Mouse (Mus musculus) thymus, adult 18-20 months (tissue): ENCODE results near the gene Otulin.

ENCODE experiments used
- DNase-seq, 2 experiments: peaks; one replicate each; pipeline ENCODE4 v3.0.0; 2022; ENCODE audit warnings: mixed read lengths in 2 of 2

Otulin gene

GRCm38 (mm10) chr15:27577915-27578780 is 52.3 kb downstream of the Otulin start:
- no peak for DNase-seq

- DNase-seq, result no peak
Measured at GRCm38 (mm10) chr15:27576886-27577285, 53.6 kb downstream of the Otulin start.

GRCm38 (mm10) chr15:27575932-27576331 is 54.6 kb downstream of the Otulin start:
- DNase-seq, result no peak

- DNase-seq, result no peak
Measured at GRCm38 (mm10) chr15:27574992-27575781, 55.3 kb downstream of the Otulin start.

GRCm38 (mm10) chr15:27571179-27571578 is 59.3 kb downstream of the Otulin start:
- DNase-seq, result no peak

GRCm38 (mm10) chr15:27570385-27570784 is 60.1 kb downstream of the Otulin start:
- DNase-seq, result no peak

GRCm38 (mm10) chr15:27569924-27570323 is 60.6 kb downstream of the Otulin start:
- DNase-seq, result no peak

- DNase-seq, result no peak
Measured at GRCm38 (mm10) chr15:27568371-27568770, 62.1 kb downstream of the Otulin start.

- DNase-seq, result no peak
Measured at GRCm38 (mm10) chr15:27567356-27567755, 63.1 kb downstream of the Otulin start.

- DNase-seq, result no peak
Measured at GRCm38 (mm10) chr15:27565626-27566185, 64.8 kb downstream of the Otulin start.

- DNase-seq, result no peak
Measured at GRCm38 (mm10) chr15:27564106-27565100, 66.1 kb downstream of the Otulin start.

- no peak for DNase-seq
Measured at GRCm38 (mm10) chr15:27560315-27560714, 70.2 kb downstream of the Otulin start.

- DNase-seq, result no peak
Measured at GRCm38 (mm10) chr15:27558456-27559147, 71.9 kb downstream of the Otulin start.

- DNase-seq, result no peak
Measured at GRCm38 (mm10) chr15:27553554-27553953, 76.9 kb downstream of the Otulin start.

- DNase-seq, result no peak
Measured at GRCm38 (mm10) chr15:27552129-27552700, 78.3 kb downstream of the Otulin start.

- DNase-seq, result no peak
Measured at GRCm38 (mm10) chr15:27551117-27552114, 79.1 kb downstream of the Otulin start.

GRCm38 (mm10) chr15:27550358-27550992 is 80.0 kb downstream of the Otulin start:
- no peak for DNase-seq

GRCm38 (mm10) chr15:27549878-27550277 is 80.6 kb downstream of the Otulin start:
- DNase-seq, result no peak

- no peak for DNase-seq
Measured at GRCm38 (mm10) chr15:27549071-27549470, 81.4 kb downstream of the Otulin start.
